1 mouse cellular context compared by ENCODE assay signal in the genomic region with DNA sequence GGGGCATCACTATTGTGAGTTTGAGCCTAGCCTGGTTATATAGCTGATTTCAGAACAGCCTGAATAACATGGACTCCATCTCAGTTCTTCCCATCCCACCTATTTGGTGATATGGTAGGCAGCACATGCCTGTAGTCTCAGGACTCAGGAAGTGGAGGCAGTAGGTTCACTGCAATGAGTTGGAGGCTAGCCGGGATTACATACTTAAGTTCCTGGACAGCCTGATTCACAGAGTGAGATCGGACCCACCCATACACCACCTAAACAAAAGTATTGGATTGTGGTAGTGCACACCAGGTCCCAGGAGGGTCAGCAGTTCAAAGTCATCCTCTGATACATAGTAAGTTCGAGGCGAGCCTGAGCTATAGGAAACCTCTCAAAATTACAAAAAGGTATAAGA.
TF ChIP-seq lines count a peak whose summit lies in the region.

No protein-coding gene starts in this region.

TF ChIP-seq in MEL, 35 proteins besides CTCF, POLR2A, EP300 and RAD21 (continued from another document):
- TF ChIP-seq USF1 (IDR thresholded peaks at IDR 0.05; ENCODE audit: low read depth, low read length) (0 out of 2 replicates have a peak, but pooled peaks have one; percentile 22), GABPA (IDR thresholded peaks at IDR 0.05; ENCODE audit: low read depth, low read length) (no peak), ETS1 (IDR thresholded peaks at IDR 0.05; ENCODE audit: low read depth, low read length) (0 out of 2 replicates have a peak, but pooled peaks have one; percentile 8), ELF1 (IDR thresholded peaks at IDR 0.05; ENCODE audit: low read depth, low read length) (peak; percentile 60), CHD1 (IDR thresholded peaks at IDR 0.05; ENCODE audit: low read depth, low read length) (peak; percentile 59; the same call in 1 of the 2 replicates), POLR2AphosphoS2 (IDR thresholded peaks at IDR 0.05; ENCODE audit: low read length) (no peak), MYB (IDR thresholded peaks at IDR 0.05; ENCODE audit: low read depth, low read length) (no peak), TAL1 (IDR thresholded peaks at IDR 0.05; ENCODE audit: low read length) (no peak), JUND (IDR thresholded peaks at IDR 0.05; ENCODE audit: low read depth, low read length) (no peak), RCOR1 (IDR thresholded peaks at IDR 0.05; ENCODE audit: low read depth, low read length) (no peak), ZMIZ1 (IDR thresholded peaks at IDR 0.05; ENCODE audit: low read depth, low read length) (no peak), MAX (IDR thresholded peaks at IDR 0.05; ENCODE audit: low read length) (peak; percentile 12; the same call in 1 of the 2 replicates), CHD2 (IDR thresholded peaks at IDR 0.05; ENCODE audit: low read length) (no peak), TBP (IDR thresholded peaks at IDR 0.05; ENCODE audit: low read depth, low read length) (peak; percentile 41; the same call in 1 of the 2 replicates), ZKSCAN1 (IDR thresholded peaks at IDR 0.05; ENCODE audit: low read depth, low read length) (no peak), ZC3H11A (IDR thresholded peaks at IDR 0.05; ENCODE audit: low read depth, low read length) (no peak), HCFC1 (IDR thresholded peaks at IDR 0.05; ENCODE audit: low read depth, low read length) (no peak)
TF ChIP-seq in MEL: peak in this region for 6.
